Mouse (Mus musculus) 3134 (cell line): Measurements from ENCODE around the gene Pitpnc1.

Experiments used
- DNase-seq: peaks from one replicate; pipeline ENCODE4 v3.0.0-alpha.2; 2011; ENCODE audit warnings: low spot score; ENCODE audit not compliant: insufficient read length; ENCODE audit errors: extremely low read depth

Gene Pitpnc1

GRCm38 (mm10) chr11:107188565-107189552 is 281.6 kb downstream of the Pitpnc1 start, which contains the start of gene Nol11:
TSS of gene Nol11 (minus strand) at chr11:107189381.
- peak; percentile 91 for DNase-seq

- no peak for DNase-seq
These were observed 286.7 kb downstream of the Pitpnc1 start for GRCm38 (mm10) chr11:107183777-107184176.

GRCm38 (mm10) chr11:107161215-107161614 is 309.3 kb downstream of the Pitpnc1 start:
- DNase-seq = peak; percentile 37

- no peak for DNase-seq
These were observed 311.5 kb downstream of the Pitpnc1 start for GRCm38 (mm10) chr11:107159034-107159433.
